Mouse (Mus musculus): ENCODE data around the gene Gm37240. TPM values are rescaled to one million over a fixed set of nuclear protein-coding genes. Genes with fewer than 3 reads are reported as not detected.

Gene Gm37240
- polyA plus RNA-seq, 1 experiment from 2014 or later = 0.52 TPM

GRCm38 (mm10) chr3:85377946-85378702, 509.2 kb downstream of the Gm37240 start:
- ATAC-seq (ENCODE audit: low FRiP score) = no peak
- Histone ChIP-seq H3K4me2 (replicated peaks; ENCODE audit: low read depth, low read length) (no peak overlapping the region), H3K9me3 (ENCODE audit: control insufficient read depth, low read length) (no peaks in the 10 kb centered on the region), H3K27ac (ENCODE audit: low read depth, low read length) (no peak overlapping the region), H3K27me3 (ENCODE audit: control insufficient read depth, insufficient read depth, low read length) (no peaks in the 10 kb centered on the region), H3K36me3 (ENCODE audit: control insufficient read depth, insufficient read depth, low read length) (no peaks in the 10 kb centered on the region), H3K4me3 (ENCODE audit: low read depth, low read length) (no peak overlapping the region), H3K9ac (ENCODE audit: low read depth, low read length) (no peak overlapping the region), H3K4me1 (replicated peaks; ENCODE audit: control insufficient read depth, insufficient read depth, low read length) (no peaks in the 10 kb centered on the region)
- 57% methylated on average over 13 of the region's 13 CpGs for WGBS
- DNase-seq (ENCODE audit: low spot score) = no peak

GRCm38 (mm10) chr3:85377505-85377904, 509.8 kb downstream of the Gm37240 start:
- WGBS = 98% methylated on average over 3 of the region's 3 CpGs
- no peak overlapping the region for H3K9ac ChIP-seq (ENCODE audit: low read depth, low read length)
- no peak for DNase-seq (ENCODE audit: low spot score)
- H3K27me3 ChIP-seq (ENCODE audit: control insufficient read depth, insufficient read depth, low read length) = no peaks in the 10 kb centered on the region
- H3K4me3 ChIP-seq (ENCODE audit: low read depth, low read length) = no peak overlapping the region
- no peaks in the 10 kb centered on the region for H3K4me1 ChIP-seq (replicated peaks; ENCODE audit: control insufficient read depth, insufficient read depth, low read length)
- no peaks in the 10 kb centered on the region for H3K9me3 ChIP-seq (ENCODE audit: control insufficient read depth, low read length)
- H3K4me2 ChIP-seq (replicated peaks; ENCODE audit: low read depth, low read length) = no peak overlapping the region
- no peak for ATAC-seq (ENCODE audit: low FRiP score)
- no peaks in the 10 kb centered on the region for H3K36me3 ChIP-seq (ENCODE audit: control insufficient read depth, insufficient read depth, low read length)
- H3K27ac ChIP-seq (ENCODE audit: low read depth, low read length) = no peak overlapping the region

- Histone ChIP-seq H3K27me3 (ENCODE audit: control insufficient read depth, insufficient read depth, low read length) (no peaks in the 10 kb centered on the region), H3K4me1 (replicated peaks; ENCODE audit: control insufficient read depth, insufficient read depth, low read length) (no peaks in the 10 kb centered on the region), H3K9me3 (ENCODE audit: control insufficient read depth, low read length) (no peaks in the 10 kb centered on the region), H3K36me3 (ENCODE audit: control insufficient read depth, insufficient read depth, low read length) (no peaks in the 10 kb centered on the region), H3K4me2 (replicated peaks; ENCODE audit: low read depth, low read length) (no peak overlapping the region), H3K9ac (ENCODE audit: low read depth, low read length) (no peak overlapping the region), H3K4me3 (ENCODE audit: low read depth, low read length) (no peak overlapping the region), H3K27ac (ENCODE audit: low read depth, low read length) (no peak overlapping the region)
- 92% methylated on average over 2 of the region's 2 CpGs for WGBS
- DNase-seq (ENCODE audit: low spot score) (no peak), ATAC-seq (ENCODE audit: low FRiP score) (no peak)
Measured at GRCm38 (mm10) chr3:85376541-85376940, 510.8 kb downstream of the Gm37240 start.

- Histone ChIP-seq H3K4me1 (replicated peaks; ENCODE audit: control insufficient read depth, insufficient read depth, low read length) (no peaks in the 10 kb centered on the region), H3K36me3 (ENCODE audit: control insufficient read depth, insufficient read depth, low read length) (no peaks in the 10 kb centered on the region), H3K9me3 (ENCODE audit: control insufficient read depth, low read length) (no peaks in the 10 kb centered on the region), H3K27ac (ENCODE audit: low read depth, low read length) (no peak overlapping the region), H3K4me3 (ENCODE audit: low read depth, low read length) (no peak overlapping the region), H3K9ac (ENCODE audit: low read depth, low read length) (no peak overlapping the region), H3K27me3 (ENCODE audit: control insufficient read depth, insufficient read depth, low read length) (no peaks in the 10 kb centered on the region), H3K4me2 (replicated peaks; ENCODE audit: low read depth, low read length) (no peak overlapping the region)
- WGBS = 24% methylated on average over 3 of the region's 3 CpGs
- ATAC-seq (ENCODE audit: low FRiP score) (no peak), DNase-seq (ENCODE audit: low spot score) (no peak)
Measured at GRCm38 (mm10) chr3:85373039-85373438, 514.3 kb downstream of the Gm37240 start.

GRCm38 (mm10) chr3:85369847-85370246, 517.5 kb downstream of the Gm37240 start:
- H3K4me1 ChIP-seq (replicated peaks; ENCODE audit: control insufficient read depth, insufficient read depth, low read length) = no peaks in the 10 kb centered on the region
- no peak overlapping the region for H3K4me2 ChIP-seq (replicated peaks; ENCODE audit: low read depth, low read length)
- H3K9me3 ChIP-seq (ENCODE audit: control insufficient read depth, low read length) = no peaks in the 10 kb centered on the region
- no peak for ATAC-seq (ENCODE audit: low FRiP score)
- WGBS = 90% methylated on average over 10 of the region's 10 CpGs
- no peaks in the 10 kb centered on the region for H3K36me3 ChIP-seq (ENCODE audit: control insufficient read depth, insufficient read depth, low read length)
- DNase-seq (ENCODE audit: low spot score) = no peak
- H3K9ac ChIP-seq (ENCODE audit: low read depth, low read length) = no peak overlapping the region
- H3K27ac ChIP-seq (ENCODE audit: low read depth, low read length) = no peak overlapping the region
- H3K27me3 ChIP-seq (ENCODE audit: control insufficient read depth, insufficient read depth, low read length) = no peaks in the 10 kb centered on the region
- no peak overlapping the region for H3K4me3 ChIP-seq (ENCODE audit: low read depth, low read length)

- no peaks in the 10 kb centered on the region for H3K4me1 ChIP-seq (replicated peaks; ENCODE audit: control insufficient read depth, insufficient read depth, low read length)
- no peaks in the 10 kb centered on the region for H3K36me3 ChIP-seq (ENCODE audit: control insufficient read depth, insufficient read depth, low read length)
- H3K9ac ChIP-seq (ENCODE audit: low read depth, low read length) = no peak overlapping the region
- H3K4me2 ChIP-seq (replicated peaks; ENCODE audit: low read depth, low read length) = no peak overlapping the region
- no peak overlapping the region for H3K4me3 ChIP-seq (ENCODE audit: low read depth, low read length)
- DNase-seq (ENCODE audit: low spot score) (no peak), ATAC-seq (ENCODE audit: low FRiP score) (no peak)
- 87% methylated on average over 5 of the region's 5 CpGs for WGBS
- H3K27ac ChIP-seq (ENCODE audit: low read depth, low read length) = no peak overlapping the region
- H3K9me3 ChIP-seq (ENCODE audit: control insufficient read depth, low read length) = no peaks in the 10 kb centered on the region
- H3K27me3 ChIP-seq (ENCODE audit: control insufficient read depth, insufficient read depth, low read length) = no peaks in the 10 kb centered on the region
Measured at GRCm38 (mm10) chr3:85369157-85369556, 518.2 kb downstream of the Gm37240 start.

- Histone ChIP-seq H3K4me2 (replicated peaks; ENCODE audit: low read depth, low read length) (no peak overlapping the region), H3K4me3 (ENCODE audit: low read depth, low read length) (no peak overlapping the region), H3K4me1 (replicated peaks; ENCODE audit: control insufficient read depth, insufficient read depth, low read length) (no peaks in the 10 kb centered on the region), H3K27me3 (ENCODE audit: control insufficient read depth, insufficient read depth, low read length) (no peaks in the 10 kb centered on the region), H3K9ac (ENCODE audit: low read depth, low read length) (no peak overlapping the region), H3K27ac (ENCODE audit: low read depth, low read length) (no peak overlapping the region), H3K9me3 (ENCODE audit: control insufficient read depth, low read length) (no peaks in the 10 kb centered on the region), H3K36me3 (ENCODE audit: control insufficient read depth, insufficient read depth, low read length) (no peaks in the 10 kb centered on the region)
- DNase-seq (ENCODE audit: low spot score) = no peak
- ATAC-seq (ENCODE audit: low FRiP score) = no peak
- 84% methylated on average over 16 of the region's 16 CpGs for WGBS
Measured at GRCm38 (mm10) chr3:85368354-85369120, 518.8 kb downstream of the Gm37240 start.

GRCm38 (mm10) chr3:85364591-85365343, 522.6 kb downstream of the Gm37240 start:
- no peaks in the 10 kb centered on the region for H3K27me3 ChIP-seq (ENCODE audit: control insufficient read depth, insufficient read depth, low read length)
- no peaks in the 10 kb centered on the region for H3K9me3 ChIP-seq (ENCODE audit: control insufficient read depth, low read length)
- H3K9ac ChIP-seq (ENCODE audit: low read depth, low read length) = no peak overlapping the region
- H3K4me3 ChIP-seq (ENCODE audit: low read depth, low read length) = no peak overlapping the region
- WGBS = 78% methylated on average over 5 of the region's 5 CpGs
- H3K4me1 ChIP-seq (replicated peaks; ENCODE audit: control insufficient read depth, insufficient read depth, low read length) = no peaks in the 10 kb centered on the region
- no peak for DNase-seq (ENCODE audit: low spot score)
- H3K36me3 ChIP-seq (ENCODE audit: control insufficient read depth, insufficient read depth, low read length) = no peaks in the 10 kb centered on the region
- no peak overlapping the region for H3K4me2 ChIP-seq (replicated peaks; ENCODE audit: low read depth, low read length)
- H3K27ac ChIP-seq (ENCODE audit: low read depth, low read length) = no peak overlapping the region
- ATAC-seq (ENCODE audit: low FRiP score) = no peak

All from hindbrain, embryonic 11.5 days (tissue).